Mouse (Mus musculus) stomach, embryonic 14.5 days (tissue): ENCODE results near the gene Gm20388. TPM values are rescaled to one million over a fixed set of nuclear protein-coding genes. Genes with fewer than 3 reads are reported as not detected.
A peak's percentile ranks its signal among the peaks of the same experiment; 100 is the strongest.

Experiments used
- ATAC-seq: fragments of 200-750 bp; cut with Nextera tagmentation; 2 replicates; pipeline ENCODE4 v1.8.0; 2017; ENCODE audit warnings: low read depth, moderate TSS enrichment; ENCODE audit not compliant: insufficient number of reproducible peaks, insufficient read depth, low FRiP score
- H3K27ac ChIP-seq: fragments of 300-500 bp; sonication (generic); 2 replicates; pipeline ENCODE4 v1.5.1; 2014; ENCODE audit warnings: mild to moderate bottlenecking, low read length, moderate library complexity, mixed read lengths
- H3K27me3 ChIP-seq: fragments of 300-500 bp; sonication (generic); 2 replicates; pipeline ENCODE4 v1.6.1; 2014; ENCODE audit warnings: low read length, control low read depth, mixed read lengths; ENCODE audit not compliant: control insufficient read depth, insufficient read depth
- H3K36me3 ChIP-seq: fragments of 300-500 bp; sonication (generic); 2 replicates; pipeline ENCODE4 v1.6.1; 2014; ENCODE audit warnings: mild to moderate bottlenecking, control low read depth, low read length, moderate library complexity, mixed read lengths; ENCODE audit not compliant: control insufficient read depth, insufficient read depth
- H3K4me1 ChIP-seq: fragments of 300-500 bp; sonication (generic); 2 replicates; pipeline ENCODE4 v1.6.1; 2014; ENCODE audit warnings: low read length, control low read depth, mixed read lengths; ENCODE audit not compliant: control insufficient read depth, insufficient read depth
- H3K4me2 ChIP-seq: fragments of 300-500 bp; sonication (generic); replicated peaks from 2 replicates; pipeline ENCODE4 v1.6.1; 2014; ENCODE audit warnings: low read depth, low read length, control low read depth
- H3K4me3 ChIP-seq: fragments of 300-500 bp; sonication (generic); 2 replicates; pipeline ENCODE4 v1.5.1; 2014; ENCODE audit warnings: low read depth, low read length, control low read depth
- H3K9ac ChIP-seq: fragments of 300-500 bp; sonication (generic); replicated peaks from 2 replicates; pipeline ENCODE4 v1.6.1; 2014; ENCODE audit warnings: low read depth, mild to moderate bottlenecking, control low read depth, low read length, moderate library complexity, mixed read lengths
- H3K9me3 ChIP-seq: fragments of 300-500 bp; sonication (generic); 2 replicates; pipeline ENCODE4 v1.6.1; 2016; ENCODE audit warnings: low read depth, low read length, control low read depth; ENCODE audit not compliant: control insufficient read depth
- WGBS: fragments of 180-500 bp; shearing (Covaris S2); extraction: QIAGEN DNeasy Blood & Tissue Kit; methylation state at CpG from one replicate; pipeline ENCODE4 v1.1.7; 2014; 5-methylcytosine and 5-hydroxymethylcytosine counted together
- polyA plus RNA-seq: library from polyadenylated mRNA; unstranded; fragments of >200 nt; fragmentation: Nextera tagmentation; extraction: Ambion mirVana; gene quantifications from 2 replicates; pipeline ENCODE4 v1.2.1, GENCODE M21; 2014

Gene Gm20388
- polyA plus RNA-seq, 1 experiment from 2014 or later, result 11.4 TPM

DNA sequence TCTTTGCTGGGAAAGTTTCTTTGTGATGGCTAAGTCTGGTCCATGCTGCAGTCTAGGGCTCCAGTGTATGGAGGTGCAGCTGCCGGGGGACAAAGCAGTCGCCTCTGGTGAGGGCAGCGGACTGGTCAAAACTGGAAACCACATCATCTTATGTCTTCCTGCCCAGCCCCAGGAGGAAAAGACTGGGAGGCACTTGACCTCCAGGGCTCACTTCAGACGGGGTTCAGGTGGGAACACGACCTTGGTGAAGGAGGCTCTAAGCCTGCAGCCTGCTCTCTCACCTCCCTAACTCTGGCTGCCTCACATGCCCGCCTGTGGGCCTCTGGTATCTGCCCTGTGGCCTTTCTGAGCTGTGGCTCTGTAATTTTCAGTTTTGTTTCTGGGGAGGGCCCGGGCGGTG lies 623.4 kb downstream of the Gm20388 start:
- ATAC-seq, result no peak
- Histone ChIP-seq H3K4me3 (no peak overlapping the region), H3K9me3 (no peaks in the 10 kb centered on the region), H3K9ac (no peak overlapping the region), H3K4me2 (no peak overlapping the region), H3K27ac (no peak overlapping the region), H3K27me3 (no peaks in the 10 kb centered on the region), H3K4me1 (peaks cover 58% of the 10 kb centered on the region), H3K36me3 (no peaks in the 10 kb centered on the region)
- whole genome bisulfite sequencing, result 42% methylated on average over 8 of the region's 8 CpGs

GRCm38 (mm10) chr8:120534504-120535368 lies 624.1 kb downstream of the Gm20388 start:
- peak; percentile 66; the same call in 1 of the 2 replicates for ATAC-seq
- Histone ChIP-seq H3K27me3 (no peaks in the 10 kb centered on the region), H3K36me3 (no peaks in the 10 kb centered on the region), H3K4me1 (peaks cover 64% of the 10 kb centered on the region), H3K9ac (no peak overlapping the region), H3K4me3 (no peak overlapping the region), H3K9me3 (no peaks in the 10 kb centered on the region), H3K27ac (no peak overlapping the region), H3K4me2 (peak overlapping the region; percentile 99; the same call in 1 of the 2 replicates)
- 11% methylated on average over 14 of the region's 14 CpGs for WGBS

DNA sequence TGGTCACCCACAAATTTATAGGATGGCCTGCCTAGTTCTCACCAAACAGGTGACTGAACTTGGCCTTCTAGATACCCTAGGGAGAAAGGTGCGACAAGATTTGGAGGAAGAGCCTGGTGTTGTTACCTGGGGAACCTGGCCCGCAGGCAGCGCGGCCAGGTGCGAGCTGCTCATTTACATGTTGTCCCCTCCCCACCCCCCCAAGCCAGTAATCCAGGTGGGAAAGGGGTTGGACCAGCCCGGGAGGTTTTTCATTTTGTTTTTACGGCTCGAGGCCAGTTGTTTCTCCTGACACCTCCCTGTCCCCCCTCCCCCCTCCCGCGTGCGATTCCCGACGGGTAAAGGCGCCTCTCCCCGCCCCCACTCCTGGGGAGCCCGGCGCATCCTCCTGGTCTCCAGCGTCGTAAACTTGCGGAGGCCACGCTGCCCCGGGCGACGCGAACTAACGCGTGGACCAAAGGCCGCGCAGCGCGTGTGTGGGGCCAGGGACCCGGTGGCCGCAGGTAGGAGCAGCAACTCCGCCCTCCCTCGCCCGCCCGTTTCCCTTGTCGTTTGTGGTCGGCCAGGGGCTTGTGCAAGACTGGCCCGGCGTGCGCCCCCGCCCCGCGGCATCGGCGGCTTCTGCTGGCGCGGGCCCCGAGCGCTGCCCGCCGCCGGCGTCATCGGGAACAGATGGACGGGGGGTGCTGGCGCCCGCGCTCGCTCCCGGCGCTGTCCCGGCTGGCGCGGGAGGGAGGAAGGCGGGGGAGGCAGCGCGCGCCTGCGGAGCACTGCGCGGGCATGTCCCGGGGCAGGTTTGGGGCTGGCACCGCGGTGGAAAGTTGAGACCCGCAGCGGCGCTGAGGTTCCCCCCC lies 625.0 kb downstream of the Gm20388 start:
- Histone ChIP-seq H3K9me3 (no peaks in the 10 kb centered on the region), H3K27ac (peak overlapping the region; percentile 90), H3K27me3 (no peaks in the 10 kb centered on the region), H3K9ac (peak overlapping the region; percentile 54; the same call in 1 of the 2 replicates), H3K4me1 (peaks cover 71% of the 10 kb centered on the region), H3K4me2 (peak overlapping the region; percentile 99), H3K4me3 (peak overlapping the region; percentile 51), H3K36me3 (no peaks in the 10 kb centered on the region)
- under 1% methylated on average over 57 of the region's 79 CpGs for WGBS
- no peak for ATAC-seq

DNA sequence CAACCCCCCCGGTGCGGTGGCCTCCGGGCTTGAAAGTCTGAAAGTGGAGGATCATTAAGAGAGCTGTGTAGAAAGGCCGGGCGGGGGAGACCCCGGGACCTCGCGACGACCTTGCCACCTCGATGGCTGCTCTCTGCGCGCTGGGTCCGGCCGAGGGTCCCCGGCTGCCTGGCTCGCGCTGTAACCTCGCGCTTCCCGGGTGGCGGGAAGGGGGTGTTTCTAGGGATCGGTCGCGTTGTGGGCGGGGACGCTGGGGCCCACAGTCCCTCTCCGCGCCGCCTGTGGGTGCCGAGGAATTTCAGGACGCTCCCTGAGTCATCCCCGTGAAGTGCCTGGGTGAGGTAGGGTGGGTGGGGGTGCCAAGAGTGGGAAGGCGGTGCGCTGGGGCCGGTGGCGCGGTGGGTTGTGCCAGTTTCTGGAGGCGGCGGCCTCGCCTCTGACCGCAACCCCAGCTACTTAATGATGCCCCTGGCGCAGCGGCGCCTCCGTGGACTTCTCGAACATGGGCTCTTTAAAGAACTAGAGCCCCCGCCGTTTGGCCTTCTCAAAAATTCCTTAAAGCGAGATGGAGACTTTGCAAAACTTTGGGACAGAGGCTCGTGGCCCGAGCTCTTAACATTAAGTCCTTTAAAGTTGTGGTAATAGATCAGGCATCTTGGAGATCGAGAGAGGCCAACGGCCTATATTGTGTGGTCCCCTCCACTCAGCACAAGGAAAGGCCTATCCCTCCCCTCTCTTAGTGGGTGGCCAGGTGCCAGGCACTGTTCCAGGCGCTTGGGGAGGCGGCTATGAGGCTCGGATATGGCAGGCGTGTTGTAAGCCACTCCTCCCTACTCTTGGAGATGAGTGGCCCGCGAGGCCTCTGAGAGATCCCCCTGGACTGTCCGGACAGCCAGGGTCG lies 625.9 kb downstream of the Gm20388 start:
- no peaks in the 10 kb centered on the region for H3K36me3 ChIP-seq
- H3K9ac ChIP-seq, result peak overlapping the region; percentile 54; the same call in 1 of the 2 replicates
- H3K9me3 ChIP-seq, result no peaks in the 10 kb centered on the region
- H3K27ac ChIP-seq, result peak overlapping the region; percentile 90
- H3K4me2 ChIP-seq, result peak overlapping the region; percentile 99
- peaks cover 67% of the 10 kb centered on the region for H3K4me1 ChIP-seq
- H3K27me3 ChIP-seq, result no peaks in the 10 kb centered on the region
- peak overlapping the region; percentile 51 for H3K4me3 ChIP-seq
- ATAC-seq, result peak; percentile 9; the same call in 1 of the 2 replicates
- under 1% methylated on average over 61 of the region's 61 CpGs for WGBS

GRCm38 (mm10) chr8:120537207-120537817 lies 626.7 kb downstream of the Gm20388 start:
- no peaks in the 10 kb centered on the region for H3K36me3 ChIP-seq
- peak; percentile 70 for ATAC-seq
- WGBS, result under 1% methylated on average over 79 of the region's 79 CpGs

DNA sequence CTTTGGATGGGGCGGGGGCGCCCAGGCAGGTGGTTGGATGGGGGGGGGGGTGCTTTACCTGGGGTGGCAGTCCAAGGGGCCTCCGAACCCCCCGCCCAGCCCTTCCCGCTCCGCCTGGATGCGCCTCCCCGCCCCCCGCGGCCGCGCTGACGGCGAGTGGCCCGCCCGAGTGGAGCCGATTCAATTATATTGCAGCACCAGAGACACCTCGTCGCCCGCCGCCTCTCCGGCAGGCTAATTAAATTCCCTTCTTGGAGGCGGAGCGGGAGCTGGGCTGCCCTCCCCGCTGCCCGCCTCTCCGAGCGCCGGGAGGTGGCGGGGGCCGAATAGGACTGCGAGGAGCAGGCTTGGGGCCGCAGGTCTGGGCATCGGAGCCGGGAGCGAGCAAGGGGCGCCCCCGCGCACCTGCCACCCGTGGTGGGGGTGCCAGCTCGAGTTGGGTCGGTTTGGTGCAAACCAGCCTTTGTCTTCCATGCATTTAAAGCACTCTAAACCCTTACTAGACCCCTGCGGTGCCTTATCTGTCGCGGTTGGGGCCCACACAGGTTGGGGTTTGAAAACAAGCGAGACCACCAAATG lies 627.3 kb downstream of the Gm20388 start:
- H3K27ac ChIP-seq, result peak overlapping the region; percentile 90
- H3K4me2 ChIP-seq, result peak overlapping the region; percentile 99
- no peaks in the 10 kb centered on the region for H3K9me3 ChIP-seq
- H3K27me3 ChIP-seq, result no peaks in the 10 kb centered on the region
- H3K4me3 ChIP-seq, result peak overlapping the region; percentile 51
- H3K4me1 ChIP-seq, result peaks cover 57% of the 10 kb centered on the region
- peak overlapping the region; percentile 54 for H3K9ac ChIP-seq
- ATAC-seq, result no peak
- under 1% methylated on average over 46 of the region's 46 CpGs for WGBS
- no peaks in the 10 kb centered on the region for H3K36me3 ChIP-seq

More at GRCm38 (mm10) chr8:120537207-120537817, 626.7 kb downstream of the Gm20388 start:
- peak overlapping the region; percentile 54 for H3K9ac ChIP-seq
- peaks cover 59% of the 10 kb centered on the region for H3K4me1 ChIP-seq
- H3K4me2 ChIP-seq, result peak overlapping the region; percentile 99
- no peaks in the 10 kb centered on the region for H3K27me3 ChIP-seq
- H3K9me3 ChIP-seq, result no peaks in the 10 kb centered on the region
- H3K27ac ChIP-seq, result peak overlapping the region; percentile 90
- H3K4me3 ChIP-seq, result peak overlapping the region; percentile 51

DNA sequence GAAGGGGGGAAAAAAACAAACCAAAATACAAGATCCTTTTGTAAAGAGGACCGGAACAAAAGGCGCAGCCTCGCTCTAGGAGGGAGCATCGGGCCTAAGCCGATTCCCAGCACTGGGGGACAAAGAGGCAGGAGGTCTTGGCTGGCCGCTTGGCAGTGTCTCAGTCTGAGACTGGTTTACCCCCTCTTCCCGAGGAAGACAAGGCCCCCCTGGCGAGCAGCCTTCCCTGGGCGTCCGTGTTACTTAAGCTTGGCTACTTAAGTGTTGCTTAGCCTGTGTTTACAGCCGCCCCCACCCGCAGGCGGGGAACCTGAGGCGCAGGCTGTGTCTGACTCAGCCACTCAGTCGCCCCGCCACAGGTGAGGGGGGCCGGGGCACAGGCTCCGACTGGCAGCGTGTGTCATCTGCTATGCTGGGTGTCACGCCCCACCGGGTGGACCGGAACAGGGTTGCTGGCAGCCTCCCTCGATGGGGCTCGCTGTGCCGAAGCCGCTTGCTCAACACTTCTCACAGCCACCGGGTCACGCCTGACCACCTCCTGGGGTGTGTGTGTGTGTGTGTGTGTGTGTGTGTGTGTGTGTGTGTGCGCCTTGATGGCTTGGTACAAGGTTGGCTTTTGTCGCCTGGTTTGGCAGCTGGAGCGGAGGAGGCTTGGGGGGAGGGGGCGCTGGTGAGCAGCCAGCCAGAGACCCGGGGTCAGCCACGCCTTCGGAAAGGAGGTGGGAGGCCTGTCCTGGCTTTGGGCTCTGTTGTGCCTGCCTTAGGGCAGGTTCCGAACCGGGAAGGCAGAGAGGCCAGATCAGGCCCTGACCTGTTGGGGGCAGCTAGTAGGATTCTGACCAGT lies 628.0 kb downstream of the Gm20388 start:
- H3K27me3 ChIP-seq, result no peaks in the 10 kb centered on the region
- H3K27ac ChIP-seq, result peak overlapping the region; percentile 90
- H3K9ac ChIP-seq, result peak overlapping the region; percentile 54
- no peaks in the 10 kb centered on the region for H3K36me3 ChIP-seq
- 6% methylated on average over 37 of the region's 37 CpGs for WGBS
- H3K4me1 ChIP-seq, result peaks cover 57% of the 10 kb centered on the region
- H3K4me2 ChIP-seq, result peak overlapping the region; percentile 99
- H3K9me3 ChIP-seq, result no peaks in the 10 kb centered on the region
- ATAC-seq, result 0 out of 2 replicates have a peak, but pooled peaks have one; percentile 8
- peak overlapping the region; percentile 51 for H3K4me3 ChIP-seq
